Mouse (Mus musculus) embryonic facial prominence, embryonic 11.5 days (tissue): ENCODE data around the gene Fads2. TPM values are rescaled to one million over a fixed set of nuclear protein-coding genes. Genes with fewer than 3 reads are reported as not detected.

ENCODE experiments used
- ATAC-seq: fragments of 200-750 bp; cut with Nextera tagmentation; replicated peaks from 2 replicates; pipeline ENCODE4 v1.8.0; 2017; ENCODE audit warnings: low read depth; ENCODE audit not compliant: insufficient number of reproducible peaks, low FRiP score, low TSS enrichment
- DNase-seq: peaks from one replicate; pipeline ENCODE4 v3.0.0-alpha.2; 2015; ENCODE audit warnings: low spot score
- H3K27ac ChIP-seq: fragments of 300-500 bp; sonication (generic); replicated peaks from 2 replicates; pipeline ENCODE4 v1.5.1; 2014; ENCODE audit warnings: mild to moderate bottlenecking, low read depth, low read length, control low read depth
- H3K27me3 ChIP-seq: fragments of 300-500 bp; sonication (generic); 2 replicates; pipeline ENCODE4 v1.6.1; 2014; ENCODE audit warnings: mild to moderate bottlenecking, low read length, moderate library complexity, mixed read lengths; ENCODE audit not compliant: control insufficient read depth, insufficient read depth
- H3K36me3 ChIP-seq: fragments of 300-500 bp; sonication (generic); replicated peaks from 2 replicates; pipeline ENCODE4 v1.6.1; 2014; ENCODE audit warnings: low read depth, mild to moderate bottlenecking, low read length, moderate library complexity, mixed read lengths; ENCODE audit not compliant: control insufficient read depth, insufficient read depth
- H3K4me1 ChIP-seq: fragments of 300-500 bp; sonication (generic); 2 replicates; pipeline ENCODE4 v1.6.1; 2014; ENCODE audit warnings: low read length, mixed read lengths; ENCODE audit not compliant: control insufficient read depth, insufficient read depth
- H3K4me2 ChIP-seq: fragments of 300-500 bp; sonication (generic); 2 replicates; pipeline ENCODE4 v1.6.1; 2014; ENCODE audit warnings: low read depth, mild to moderate bottlenecking, control low read depth, low read length, moderate library complexity
- H3K4me3 ChIP-seq: fragments of 300-500 bp; sonication (generic); 2 replicates; pipeline ENCODE4 v1.5.1; 2014; ENCODE audit warnings: low read depth, low read length, control low read depth
- H3K9ac ChIP-seq: fragments of 300-500 bp; sonication (generic); replicated peaks from 2 replicates; pipeline ENCODE4 v1.6.1; 2014; ENCODE audit warnings: mild to moderate bottlenecking, control low read depth, low read length
- H3K9me3 ChIP-seq: fragments of 300-500 bp; sonication (generic); replicated peaks from 2 replicates; pipeline ENCODE4 v1.6.1; 2016; ENCODE audit warnings: mild to moderate bottlenecking, low read length, inconsistent platforms, mixed read lengths; ENCODE audit not compliant: control insufficient read depth
- WGBS: fragments of 180-500 bp; shearing (Covaris S2); extraction: QIAGEN DNeasy Blood & Tissue Kit; methylation state at CpG from one replicate; pipeline ENCODE4 v1.1.7; 2014; 5-methylcytosine and 5-hydroxymethylcytosine counted together
- polyA plus RNA-seq: library from polyadenylated mRNA; unstranded; fragments of >200 nt; fragmentation: Nextera tagmentation; extraction: Ambion mirVana; gene quantifications from 2 replicates; pipeline ENCODE4 v1.2.1, GENCODE M21; 2014

Fads2 gene
- polyA plus RNA-seq, 1 experiment from 2014 or later: 57.0 TPM

DNA sequence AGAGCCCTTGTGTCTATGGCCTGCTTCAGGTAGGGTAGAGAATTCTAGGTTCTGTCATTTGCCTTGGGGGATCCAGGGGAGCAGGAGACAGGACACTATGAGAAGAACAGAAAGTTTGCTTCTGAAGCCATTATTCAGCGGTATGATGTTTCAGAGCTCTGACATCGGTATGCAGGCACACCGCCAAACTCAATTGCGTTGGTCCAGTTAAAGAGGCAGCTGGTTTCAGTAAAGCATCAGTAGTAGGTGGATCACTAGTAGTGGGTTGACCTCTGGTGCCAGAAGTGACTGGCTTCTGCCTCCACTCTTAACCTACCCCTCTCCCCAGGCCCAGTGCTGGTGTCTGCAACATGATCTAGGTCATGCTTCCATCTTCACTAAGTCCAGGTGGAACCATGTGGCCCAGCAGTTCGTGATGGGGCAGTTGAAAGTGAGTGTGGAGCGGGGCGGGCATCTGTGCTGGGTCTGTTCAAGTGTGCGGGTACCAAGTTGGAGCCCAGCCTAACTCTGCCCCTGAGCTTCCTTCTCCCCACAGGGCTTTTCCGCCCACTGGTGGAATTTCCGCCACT lies 47.8 kb downstream of the Fads2 start:
- no peak overlapping the region for H3K4me2 ChIP-seq
- H3K27me3 ChIP-seq: no peaks in the 10 kb centered on the region
- no peak overlapping the region for H3K9ac ChIP-seq
- ATAC-seq: no peak
- H3K4me3 ChIP-seq: no peak overlapping the region
- 85% methylated on average over 10 of the region's 10 CpGs for WGBS
- H3K4me1 ChIP-seq: no peaks in the 10 kb centered on the region
- no peaks in the 10 kb centered on the region for H3K9me3 ChIP-seq
- no peak for DNase-seq
- no peak overlapping the region for H3K27ac ChIP-seq
- H3K36me3 ChIP-seq: no peaks in the 10 kb centered on the region

DNA sequence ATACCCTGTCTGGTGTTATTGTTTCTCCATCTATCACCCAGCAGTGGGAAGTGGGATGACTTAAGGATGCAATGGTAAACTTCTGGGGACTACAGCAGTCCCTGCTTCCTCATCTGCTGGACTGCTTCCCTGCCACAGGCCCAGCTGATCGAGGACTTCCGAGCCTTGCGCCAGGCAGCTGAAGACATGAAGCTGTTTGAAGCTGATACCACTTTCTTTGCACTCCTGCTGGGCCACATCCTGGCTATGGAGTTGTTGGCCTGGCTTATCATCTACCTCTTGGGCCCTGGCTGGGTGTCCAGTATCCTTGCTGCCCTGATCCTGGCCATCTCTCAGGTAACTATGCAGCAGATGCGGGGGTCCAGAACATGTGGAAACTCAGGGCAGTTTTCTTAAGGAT lies 48.8 kb downstream of the Fads2 start:
- Histone ChIP-seq H3K9me3 (no peaks in the 10 kb centered on the region), H3K9ac (no peak overlapping the region), H3K27me3 (no peaks in the 10 kb centered on the region), H3K36me3 (no peaks in the 10 kb centered on the region), H3K4me3 (no peak overlapping the region), H3K27ac (no peak overlapping the region), H3K4me1 (no peaks in the 10 kb centered on the region), H3K4me2 (no peak overlapping the region)
- ATAC-seq (no peak), DNase-seq (no peak)
- WGBS: 80% methylated on average over 4 of the region's 4 CpGs

DNA sequence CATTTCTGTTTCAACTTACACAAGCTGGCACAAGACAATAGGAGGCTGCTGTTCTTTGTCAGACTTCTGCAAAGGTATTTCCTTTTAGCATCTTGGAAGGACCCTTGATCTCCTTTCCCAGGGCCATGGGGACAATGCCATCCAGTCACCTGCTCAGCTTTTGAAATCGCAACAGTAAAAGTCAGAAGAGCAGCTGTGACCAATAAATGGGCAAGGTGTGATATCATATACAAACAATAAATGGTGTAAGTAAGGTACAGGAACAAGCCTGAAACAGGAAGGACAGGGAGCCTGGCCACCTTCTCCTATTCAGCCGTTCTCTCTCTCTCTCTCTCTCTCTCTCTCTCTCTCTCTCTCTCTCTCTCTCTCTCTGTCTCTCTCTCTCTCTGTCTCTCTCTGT lies 51.1 kb downstream of the Fads2 start:
- 80% methylated on average over 2 of the region's 2 CpGs for WGBS

DNA sequence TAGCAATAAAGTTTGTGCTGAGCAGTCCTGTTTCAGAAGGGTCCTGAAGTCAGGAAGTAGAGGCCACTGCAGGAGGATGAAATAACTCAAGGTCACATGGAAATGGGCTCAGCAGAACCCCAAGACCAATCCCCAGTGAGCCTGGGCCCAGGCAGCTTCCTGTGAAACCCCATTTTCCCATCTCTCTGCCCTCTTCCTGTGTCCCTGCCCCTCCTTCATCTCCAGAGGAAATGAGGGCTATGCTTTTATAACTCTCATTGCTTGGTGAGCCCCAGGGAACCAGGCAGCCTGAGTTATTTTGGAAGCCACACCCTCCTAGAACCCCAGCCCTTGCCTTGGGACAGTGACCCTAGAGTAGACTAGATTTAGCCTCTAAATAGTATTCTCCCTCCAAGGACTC lies 52.0 kb downstream of the Fads2 start:
- H3K36me3 ChIP-seq: no peaks in the 10 kb centered on the region
- DNase-seq (no peak), ATAC-seq (no peak)
- no peak overlapping the region for H3K4me2 ChIP-seq
- no peaks in the 10 kb centered on the region for H3K9me3 ChIP-seq
- H3K27ac ChIP-seq: no peak overlapping the region
- H3K4me3 ChIP-seq: no peak overlapping the region
- H3K4me1 ChIP-seq: no peaks in the 10 kb centered on the region
- H3K9ac ChIP-seq: no peak overlapping the region
- H3K27me3 ChIP-seq: no peaks in the 10 kb centered on the region

More for the DNA sequence above, 51.1 kb downstream of the Fads2 start:
- Histone ChIP-seq H3K36me3 (no peaks in the 10 kb centered on the region), H3K4me2 (no peak overlapping the region), H3K27ac (no peak overlapping the region), H3K9ac (no peak overlapping the region), H3K9me3 (no peaks in the 10 kb centered on the region), H3K4me3 (no peak overlapping the region), H3K4me1 (no peaks in the 10 kb centered on the region), H3K27me3 (no peaks in the 10 kb centered on the region)
- ATAC-seq (no peak), DNase-seq (no peak)

DNA sequence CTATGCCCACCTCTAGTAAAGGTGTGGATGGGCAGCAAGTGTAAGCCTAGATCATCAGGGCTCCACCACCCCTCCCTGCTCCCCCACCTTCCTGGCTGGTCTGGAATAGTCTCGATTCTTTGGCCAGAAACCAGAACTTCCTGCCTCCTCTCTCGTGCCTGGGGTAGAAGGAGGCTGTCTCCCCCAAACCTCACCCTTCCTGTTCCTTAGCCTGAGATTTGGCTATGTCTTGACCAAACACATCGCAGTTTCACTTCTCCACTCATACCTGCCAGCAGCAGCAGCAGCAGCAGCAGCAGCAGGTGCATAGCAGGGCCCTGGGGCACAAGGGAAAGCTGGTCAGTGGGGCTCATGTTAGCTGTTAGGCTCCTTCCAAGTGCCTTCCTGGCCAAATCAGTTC lies 54.6 kb downstream of the Fads2 start:
- Histone ChIP-seq H3K4me3 (no peak overlapping the region), H3K36me3 (no peaks in the 10 kb centered on the region), H3K27ac (no peak overlapping the region), H3K9me3 (no peaks in the 10 kb centered on the region), H3K9ac (no peak overlapping the region), H3K4me1 (no peaks in the 10 kb centered on the region), H3K4me2 (no peak overlapping the region), H3K27me3 (no peaks in the 10 kb centered on the region)
- WGBS: 56% methylated on average over 3 of the region's 3 CpGs
- DNase-seq (no peak), ATAC-seq (no peak)

DNA sequence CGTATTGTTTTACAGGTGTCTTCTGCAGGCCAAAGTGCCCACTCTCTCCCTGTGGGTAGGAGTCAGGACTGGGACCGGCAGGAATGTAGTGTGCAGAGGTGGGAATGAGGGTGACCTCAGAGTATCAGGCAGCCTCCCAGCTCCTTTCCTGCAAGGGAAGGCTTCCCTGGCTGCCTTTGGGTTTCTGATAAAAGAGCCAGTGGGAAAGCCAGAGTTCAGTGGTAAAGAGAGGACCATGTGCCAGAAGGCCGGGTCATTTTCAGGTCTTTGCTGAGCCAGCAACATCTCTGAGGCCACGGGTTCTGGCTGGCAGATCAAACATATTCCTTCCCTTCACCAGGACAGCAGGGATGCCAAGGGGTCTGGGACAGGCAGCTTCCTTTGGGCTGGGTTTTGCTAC lies 55.2 kb downstream of the Fads2 start:
- H3K9me3 ChIP-seq: no peaks in the 10 kb centered on the region
- ATAC-seq (no peak), DNase-seq (no peak)
- H3K9ac ChIP-seq: no peak overlapping the region
- H3K4me1 ChIP-seq: no peaks in the 10 kb centered on the region
- H3K27ac ChIP-seq: no peak overlapping the region
- no peaks in the 10 kb centered on the region for H3K27me3 ChIP-seq
- no peak overlapping the region for H3K4me3 ChIP-seq
- 78% methylated on average over 4 of the region's 4 CpGs for WGBS
- no peak overlapping the region for H3K4me2 ChIP-seq
- H3K36me3 ChIP-seq: no peaks in the 10 kb centered on the region

DNA sequence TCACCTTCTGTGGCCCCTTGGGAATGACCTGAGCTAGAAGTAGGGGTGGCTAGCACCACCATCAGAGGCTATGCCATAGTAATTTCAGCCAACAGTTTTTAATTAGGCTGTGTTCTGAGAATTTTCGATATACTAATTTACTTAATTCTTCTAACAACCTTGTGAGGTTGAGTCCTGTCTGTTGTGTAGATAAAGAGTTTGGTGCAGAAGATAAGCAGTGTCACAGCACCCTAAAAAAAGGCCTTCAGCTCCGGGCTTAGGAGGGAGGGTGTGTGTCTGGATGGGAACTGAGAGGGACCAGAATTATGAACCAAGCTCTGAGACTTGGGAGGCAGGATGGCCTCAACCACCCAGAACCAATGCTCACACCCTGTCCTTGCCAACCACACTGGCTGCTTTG lies 55.8 kb downstream of the Fads2 start:
- Histone ChIP-seq H3K4me2 (no peak overlapping the region), H3K9ac (no peak overlapping the region), H3K9me3 (no peaks in the 10 kb centered on the region), H3K27ac (no peak overlapping the region), H3K27me3 (no peaks in the 10 kb centered on the region), H3K4me1 (no peaks in the 10 kb centered on the region), H3K4me3 (no peak overlapping the region), H3K36me3 (no peaks in the 10 kb centered on the region)
- no peak for DNase-seq
- ATAC-seq: no peak
- WGBS: 82% methylated on average over 2 of the region's 2 CpGs

DNA sequence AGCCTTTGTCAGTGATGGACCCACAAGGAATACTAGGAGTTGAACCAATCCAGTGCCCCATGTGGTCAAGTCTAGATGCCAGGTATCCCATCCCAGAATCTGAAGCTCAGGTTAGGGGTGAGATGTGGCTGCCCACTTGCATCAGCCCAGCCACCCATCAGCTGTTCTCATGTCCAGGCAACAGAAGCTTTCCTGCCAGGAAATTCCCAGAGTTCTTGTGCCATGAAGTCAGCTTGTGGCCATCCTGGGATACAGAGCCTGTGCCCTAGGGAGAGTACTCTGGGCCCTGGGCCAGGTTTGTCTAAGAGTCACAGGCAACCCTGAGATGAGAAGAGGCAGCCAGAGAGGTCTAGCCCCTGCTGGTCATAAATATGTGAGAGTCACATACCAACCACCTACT lies 57.9 kb downstream of the Fads2 start:
- Histone ChIP-seq H3K9me3 (no peaks in the 10 kb centered on the region), H3K36me3 (no peaks in the 10 kb centered on the region), H3K4me2 (no peak overlapping the region), H3K27ac (no peak overlapping the region), H3K9ac (no peak overlapping the region), H3K4me1 (peaks cover 4% of the 10 kb centered on the region), H3K4me3 (no peak overlapping the region), H3K27me3 (no peaks in the 10 kb centered on the region)
- ATAC-seq (no peak), DNase-seq (no peak)
